Mouse (Mus musculus): ENCODE data around the gene Nacc2.

DNA sequence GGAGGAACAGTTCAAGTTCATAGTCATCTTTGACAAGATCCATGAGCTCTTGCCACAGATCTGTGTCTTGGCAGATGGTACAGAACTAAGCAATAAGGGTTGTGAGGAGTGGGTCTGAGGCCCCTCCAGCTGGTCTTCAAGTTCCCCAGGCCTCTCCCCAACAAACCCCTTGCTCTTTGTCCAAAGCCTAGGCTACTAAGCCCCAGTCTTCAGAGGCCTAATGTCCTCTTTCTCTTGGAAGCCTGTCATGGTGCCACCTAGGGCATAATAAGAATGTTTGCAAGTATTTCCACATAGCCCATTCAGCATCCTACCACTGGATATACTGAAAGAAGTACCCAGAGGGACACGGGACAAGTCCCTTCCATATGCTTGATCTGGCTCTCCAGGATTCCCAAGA lies 100.4 kb downstream of the Nacc2 start:
- TF ChIP-seq POLR2A (IDR thresholded peaks at IDR 0.05; ENCODE audit: low read depth, low read length) (no peak), CTCF (IDR thresholded peaks at IDR 0.05; ENCODE audit: extremely low read depth, insufficient read length, insufficient replicate concordance, low read depth, low read length) (no peak)

All from small intestine, adult 2 months (tissue).